Mouse (Mus musculus) small intestine, adult 2 months (tissue): ENCODE data around the gene Tbc1d2b.

ENCODE experiments used
- CTCF ChIP-seq: fragments of 200-500 bp; IDR thresholded peaks from 2 replicates; pipeline ENCODE4 v1.5.1; 2012; ENCODE audit warnings: low read depth, mild to moderate bottlenecking, control low read depth, inconsistent platforms, low read length, moderate library complexity, mixed read lengths; ENCODE audit not compliant: insufficient replicate concordance, insufficient read length; ENCODE audit errors: extremely low read depth
- POLR2A ChIP-seq: fragments of 200-500 bp; IDR thresholded peaks from 2 replicates; pipeline ENCODE4 v1.6.1; 2012; ENCODE audit warnings: low read depth, mild to moderate bottlenecking, control low read depth, inconsistent platforms, low read length, moderate library complexity

DNA sequence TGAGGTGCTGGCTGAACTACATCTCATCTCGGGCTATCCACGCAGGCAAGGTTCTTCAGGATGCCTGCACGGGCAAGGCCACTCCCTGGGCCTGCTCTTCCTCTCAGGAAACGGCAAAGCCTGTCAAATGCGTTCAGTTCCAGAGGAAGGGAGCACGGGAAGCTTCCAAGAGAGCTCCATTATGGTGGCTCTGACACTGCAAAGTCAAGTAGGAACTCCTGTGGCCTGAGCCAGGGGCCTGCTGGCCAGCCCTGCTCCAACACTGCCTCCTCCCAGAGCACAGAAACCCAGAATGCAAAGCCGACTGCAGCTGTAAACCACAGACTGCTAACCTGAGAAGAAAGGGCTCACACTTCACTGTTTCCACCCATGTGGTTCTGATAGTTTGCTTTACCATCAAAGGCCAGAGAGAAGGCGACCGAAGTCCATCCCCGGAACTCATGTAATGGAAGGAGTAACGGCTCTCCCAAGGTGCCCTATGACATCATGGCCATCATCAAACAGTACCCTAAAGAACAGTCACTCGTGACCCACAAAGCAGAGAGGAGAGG is 11.1 kb downstream of the Tbc1d2b start:
- no peak for TF ChIP-seq CTCF
- 0 out of 2 replicates have a peak, but pooled peaks have one; percentile 12 for TF ChIP-seq POLR2A
